In genomic region chr1:139162814-139163213, GRCm38 (mm10) we compare ENCODE assay signal across 8 mouse cellular contexts.
DNase-seq lines count a peak whose midpoint lies in the region; ATAC-seq and TF ChIP-seq lines count a peak whose summit lies in the region.

No protein-coding gene starts in this region.

- H3K4me1 ChIP-seq in limb, embryonic 11.5 days (ENCODE audit: control insufficient read depth, insufficient read depth, low read length) = no peaks in the 10 kb centered on the region
- peaks cover 20% of the 10 kb centered on the region; the same call in 1 of the 2 replicates for H3K4me1 ChIP-seq in limb, embryonic 10.5 days
- H3K4me1 ChIP-seq in cortical plate, adult 2 months (ENCODE audit: control insufficient read depth, insufficient read depth, low read length) = no peaks in the 10 kb centered on the region

- 27% methylated on average over 5 of the region's 5 CpGs for WGBS in limb, embryonic 11.5 days
- WGBS in limb, embryonic 10.5 days = 40% methylated on average over 5 of the region's 5 CpGs

- no peak for ATAC-seq in limb, embryonic 11.5 days (ENCODE audit: insufficient number of reproducible peaks, low FRiP score, low TSS enrichment, low read depth)
- peak; percentile 60 for ATAC-seq in Patski
- ATAC-seq in megakaryocyte, adult 5-6 weeks (ENCODE audit: poor library complexity, severe bottlenecking) = peak; percentile 47; the same call in 1 of the 2 replicates

- H3K27me3 ChIP-seq in limb, embryonic 11.5 days (ENCODE audit: control insufficient read depth, insufficient read depth, low read length) = no peaks in the 10 kb centered on the region
- no peaks in the 10 kb centered on the region for H3K27me3 ChIP-seq in limb, embryonic 10.5 days (ENCODE audit: low read depth, poor library complexity, severe bottlenecking)
- H3K27me3 ChIP-seq in Patski = no peaks in the 10 kb centered on the region

- CTCF ChIA-PET in Patski (lab: Charles Lee) = interaction anchor here (0.7 to 1.6 kb wide), 8 partner anchors 10 to 328 kb away, joined by 3 to 6 read pairs (median 3); no protein-coding TSS in a partner anchor

- POLR2A ChIA-PET in Patski (lab: Charles Lee) = no interaction called here

- in situ Hi-C loops in Patski (cut with MboI; ENCODE audit: low pct_unique_long_range_greater_than_20kb) = loop anchor here (5.0 to 10.0 kb wide), 2 partner anchors 326 to 1028 kb away; no protein-coding TSS in a partner anchor

- H3K27ac ChIP-seq in limb, embryonic 11.5 days (replicated peaks; ENCODE audit: low read depth, low read length) = no peak overlapping the region
- no peak overlapping the region for H3K27ac ChIP-seq in limb, embryonic 10.5 days
- H3K27ac ChIP-seq in cortical plate, adult 2 months (ENCODE audit: insufficient read depth, low read length) = no peak overlapping the region

- no peak overlapping the region for H3K4me3 ChIP-seq in limb, embryonic 11.5 days (ENCODE audit: low read depth, low read length)
- H3K4me3 ChIP-seq in limb, embryonic 10.5 days = no peak overlapping the region
- H3K4me3 ChIP-seq in cortical plate, adult 2 months (ENCODE audit: insufficient read depth, low read length) = no peak overlapping the region

- TF ChIP-seq CTCF in Patski (IDR thresholded peaks at IDR 0.05) = peak; percentile 68
- TF ChIP-seq CTCF in cortical plate, adult 2 months (IDR thresholded peaks at IDR 0.05; ENCODE audit: extremely low read depth, insufficient read depth, low read length) = peak; percentile 37; the same call in 1 of the 2 replicates

- H3K36me3 ChIP-seq in limb, embryonic 11.5 days (ENCODE audit: control insufficient read depth, insufficient read depth, low read length) = no peaks in the 10 kb centered on the region
- peaks cover 3% of the 10 kb centered on the region; the same call in 1 of the 2 replicates for H3K36me3 ChIP-seq in limb, embryonic 10.5 days

- DNase-seq in limb, embryonic 11.5 days (ENCODE audit: low spot score) = peak; percentile 53
- no peak for DNase-seq in limb, embryonic 10.5 days (ENCODE audit: low spot score)
- DNase-seq in Patski (ENCODE audit: low read depth, low spot score) = no peak
- DNase-seq in kidney, adult 9 months = peak; percentile 42
- no peak for DNase-seq in urinary bladder, postnatal 10 days (ENCODE audit: low spot score)
- DNase-seq in urinary bladder, postnatal 4 days (ENCODE audit: low spot score in 2 of 2) = no peak

- H3K9ac ChIP-seq in limb, embryonic 11.5 days (ENCODE audit: low read length) = no peak overlapping the region

- no peaks in the 10 kb centered on the region for H3K9me3 ChIP-seq in limb, embryonic 11.5 days (ENCODE audit: control insufficient read depth, low read length)
- H3K9me3 ChIP-seq in limb, embryonic 10.5 days (replicated peaks) = no peaks in the 10 kb centered on the region

- H3K4me2 ChIP-seq in limb, embryonic 11.5 days (ENCODE audit: low read depth, severe bottlenecking) = no peak overlapping the region

- TF ChIP-seq POLR2A in cortical plate, adult 2 months (IDR thresholded peaks at IDR 0.05; ENCODE audit: extremely low read depth, insufficient read depth, low read length) = no peak

Comparison
In these comparisons a context has a peak if more than half of its experiments do, and no peak if none do; other contexts are left out.
1. DNase-seq: peak in limb, embryonic 11.5 days (single experiment) and kidney, adult 9 months (single experiment); none in limb, embryonic 10.5 days (single experiment), Patski (single experiment), urinary bladder, postnatal 10 days (single experiment) and urinary bladder, postnatal 4 days (0 of 2).